Comparison of ENCODE assay signal across 22 mouse cellular contexts in genomic region chr4:8961851-8962250, GRCm38 (mm10).
DNase-seq lines count a peak whose midpoint lies in the region; ATAC-seq lines count a peak whose summit lies in the region.
"Had no signal": no experiment of that assay in that cellular context is flagged by ENCODE, and none has a peak within 500 bp of the region (broad histone marks: within the 10 kb centered on the region; RNA-seq: fewer than 3 reads in every experiment).

No protein-coding gene starts in this region.

- H3K4me2 ChIP-seq in heart, embryonic 11.5 days = no peak overlapping the region
- H3K4me2 ChIP-seq: heart, embryonic 15.5 days; hindbrain, embryonic 14.5 days; intestine, embryonic 15.5 days had no signal

- intact Hi-C loops in heart, postnatal 10 days (cut with DNase I) = no loop called here

- WGBS in heart, embryonic 11.5 days (ENCODE audit: insufficient replicate concordance) = 84% methylated on average over 6 of the region's 6 CpGs
- 90% methylated on average over 6 of the region's 6 CpGs for WGBS in embryonic facial prominence, embryonic 10.5 days

- peaks cover 9% of the 10 kb centered on the region; the same call in 1 of the 2 replicates for H3K4me1 ChIP-seq in heart, embryonic 11.5 days (ENCODE audit: control insufficient read depth, insufficient read depth, low read length)
- H3K4me1 ChIP-seq in embryonic facial prominence, embryonic 10.5 days = peaks cover 27% of the 10 kb centered on the region

- no peaks in the 10 kb centered on the region for H3K9me3 ChIP-seq in heart, embryonic 11.5 days (replicated peaks; ENCODE audit: control insufficient read depth, low read length)
- H3K9me3 ChIP-seq in embryonic facial prominence, embryonic 10.5 days = no peaks in the 10 kb centered on the region
- H3K9me3 ChIP-seq: G1E; heart, embryonic 15.5 days; hindbrain, embryonic 10.5 days; intestine, embryonic 15.5 days had no signal

- no peak overlapping the region for H3K9ac ChIP-seq in heart, embryonic 11.5 days (ENCODE audit: low read depth, low read length)
- H3K9ac ChIP-seq: heart, embryonic 15.5 days; hindbrain, embryonic 14.5 days; intestine, embryonic 15.5 days had no signal

- peak; percentile 59 to 64 for DNase-seq in heart, adult 18-20 months
- peak; percentile 31 for DNase-seq in retina, postnatal 1 day
- DNase-seq in retina, embryonic 14.5 days (ENCODE audit: low spot score) = no peak
- DNase-seq in heart, postnatal 10 days = peak; percentile 69 to 72
- no peak for DNase-seq in embryonic facial prominence, embryonic 10.5 days (ENCODE audit: low spot score)
- DNase-seq in frontal cortex, postnatal 36 days (ENCODE audit: low spot score in 2 of 2) = no peak
- DNase-seq: adrenal gland, adult 8-10 months; adrenal gland, postnatal 36 days; B cell, adult 2 months; cerebellum, adult 11 months; cerebellum, adult 9-10 months; cerebellum, postnatal 36 days; gastrocnemius, postnatal 14 days; kidney, adult 18-20 months had no signal

- no peak for ATAC-seq in heart, embryonic 11.5 days (replicated peaks; ENCODE audit: insufficient number of reproducible peaks, low FRiP score, low TSS enrichment)
- ATAC-seq: CD4-positive, CD25-positive, alpha-beta regulatory T cell, adult 4 months; forebrain, embryonic 14.5 days; intestine, embryonic 15.5 days had no signal

- no peak overlapping the region for H3K4me3 ChIP-seq in heart, embryonic 11.5 days (ENCODE audit: low read depth, low read length)
- H3K4me3 ChIP-seq in embryonic facial prominence, embryonic 10.5 days = no peak overlapping the region
- H3K4me3 ChIP-seq: heart, embryonic 15.5 days; hindbrain, embryonic 10.5 days; intestine, embryonic 15.5 days had no signal

- H3K27me3 ChIP-seq in heart, embryonic 11.5 days (ENCODE audit: control insufficient read depth, insufficient read depth, low read length) = no peaks in the 10 kb centered on the region
- H3K27me3 ChIP-seq in embryonic facial prominence, embryonic 10.5 days (replicated peaks; ENCODE audit: low read depth, poor library complexity, severe bottlenecking) = no peaks in the 10 kb centered on the region
- H3K27me3 ChIP-seq: heart, embryonic 15.5 days; intestine, embryonic 15.5 days had no signal

- no peaks in the 10 kb centered on the region for H3K36me3 ChIP-seq in heart, embryonic 11.5 days (ENCODE audit: control insufficient read depth, insufficient read depth, low read length)
- H3K36me3 ChIP-seq in embryonic facial prominence, embryonic 10.5 days (replicated peaks) = no peaks in the 10 kb centered on the region
- H3K36me3 ChIP-seq: G1E; heart, embryonic 15.5 days; hindbrain, embryonic 10.5 days; intestine, embryonic 15.5 days had no signal

- no peak overlapping the region for H3K27ac ChIP-seq in heart, embryonic 11.5 days (ENCODE audit: low read depth, low read length)
- H3K27ac ChIP-seq in embryonic facial prominence, embryonic 10.5 days (replicated peaks) = no peak overlapping the region
- H3K27ac ChIP-seq: heart, embryonic 15.5 days; hindbrain, embryonic 14.5 days; intestine, embryonic 15.5 days had no signal

Comparison
In these comparisons a context has a peak if more than half of its experiments do, and no peak if none do; other contexts are left out.
1. DNase-seq: peak in heart, adult 18-20 months (2 of 2), retina, postnatal 1 day (single experiment) and heart, postnatal 10 days (2 of 2); none in retina, embryonic 14.5 days (single experiment), embryonic facial prominence, embryonic 10.5 days (single experiment) and frontal cortex, postnatal 36 days (0 of 2).